Mouse (Mus musculus) intestine, embryonic 14.5 days (tissue): ENCODE data around the gene Ddx46. TPM values are rescaled to one million over a fixed set of nuclear protein-coding genes. Genes with fewer than 3 reads are reported as not detected.
A peak's percentile ranks its signal among the peaks of the same experiment; 100 is the strongest.

Experiments
- ATAC-seq: fragments of 200-750 bp; cut with Nextera tagmentation; replicated peaks from 2 replicates; pipeline ENCODE4 v1.8.0; 2017; ENCODE audit warnings: low read depth, moderate number of reproducible peaks, moderate TSS enrichment, moderate library complexity; ENCODE audit not compliant: low FRiP score, low TSS enrichment
- DNase-seq: peaks from one replicate; pipeline ENCODE4 v3.0.0-alpha.2; 2018; ENCODE audit warnings: low spot score
- H3K27ac ChIP-seq: fragments of 300-500 bp; sonication (generic); 2 replicates; pipeline ENCODE4 v1.5.1; 2014; ENCODE audit warnings: low read depth, mild to moderate bottlenecking, control low read depth
- H3K27me3 ChIP-seq: fragments of 300-500 bp; sonication (generic); replicated peaks from 2 replicates; pipeline ENCODE4 v1.6.1; 2014; ENCODE audit warnings: low read length, control low read depth; ENCODE audit not compliant: control insufficient read depth, insufficient read depth
- H3K36me3 ChIP-seq: fragments of 300-500 bp; sonication (generic); 2 replicates; pipeline ENCODE4 v1.6.1; 2014; ENCODE audit warnings: low read length, control low read depth; ENCODE audit not compliant: control insufficient read depth, insufficient read depth
- H3K4me1 ChIP-seq: fragments of 300-500 bp; sonication (generic); replicated peaks from 2 replicates; pipeline ENCODE4 v1.6.1; 2014; ENCODE audit warnings: low read length, control low read depth, mixed read lengths; ENCODE audit not compliant: control insufficient read depth, insufficient read depth
- H3K4me2 ChIP-seq: fragments of 300-500 bp; sonication (generic); 2 replicates; pipeline ENCODE4 v1.6.1; 2014; ENCODE audit warnings: low read length
- H3K4me3 ChIP-seq: fragments of 300-500 bp; sonication (generic); 2 replicates; pipeline ENCODE4 v1.5.1; 2014; ENCODE audit warnings: low read depth, low read length, control low read depth, mixed read lengths
- H3K9ac ChIP-seq: fragments of 300-500 bp; sonication (generic); 2 replicates; pipeline ENCODE4 v1.6.1; 2014; ENCODE audit warnings: mild to moderate bottlenecking, low read length
- H3K9me3 ChIP-seq: fragments of 300-500 bp; sonication (generic); 2 replicates; pipeline ENCODE4 v1.6.1; 2016; ENCODE audit warnings: low read length, control low read depth; ENCODE audit not compliant: control insufficient read depth
- WGBS: fragments of 180-500 bp; shearing (Covaris S2); extraction: QIAGEN DNeasy Blood & Tissue Kit; methylation state at CpG from one replicate; pipeline ENCODE4 v1.1.7; 2014; 5-methylcytosine and 5-hydroxymethylcytosine counted together
- polyA plus RNA-seq: library from polyadenylated mRNA; unstranded; fragments of >200 nt; fragmentation: Nextera tagmentation; extraction: Ambion mirVana; gene quantifications from 2 replicates; pipeline ENCODE4 v1.2.1, GENCODE M21; 2014

Gene Ddx46
- polyA plus RNA-seq, 1 experiment from 2014 or later = 40.9 TPM

- Histone ChIP-seq H3K27me3 (no peaks in the 10 kb centered on the region), H3K4me1 (peaks cover 6% of the 10 kb centered on the region; the same call in 1 of the 2 replicates), H3K4me3 (peak overlapping the region; percentile 85), H3K4me2 (peak overlapping the region; percentile 90), H3K27ac (no peak overlapping the region), H3K9me3 (no peaks in the 10 kb centered on the region), H3K9ac (peak overlapping the region; percentile 78), H3K36me3 (peaks cover 34% of the 10 kb centered on the region)
- 22% methylated on average over 9 of the region's 9 CpGs for WGBS
- ATAC-seq (0 out of 2 replicates have a peak, but pooled peaks have one; percentile 30), DNase-seq (no peak)
Observed at GRCm38 (mm10) chr13:55600657-55601056, 34.2 kb upstream of the Ddx46 start.

DNA sequence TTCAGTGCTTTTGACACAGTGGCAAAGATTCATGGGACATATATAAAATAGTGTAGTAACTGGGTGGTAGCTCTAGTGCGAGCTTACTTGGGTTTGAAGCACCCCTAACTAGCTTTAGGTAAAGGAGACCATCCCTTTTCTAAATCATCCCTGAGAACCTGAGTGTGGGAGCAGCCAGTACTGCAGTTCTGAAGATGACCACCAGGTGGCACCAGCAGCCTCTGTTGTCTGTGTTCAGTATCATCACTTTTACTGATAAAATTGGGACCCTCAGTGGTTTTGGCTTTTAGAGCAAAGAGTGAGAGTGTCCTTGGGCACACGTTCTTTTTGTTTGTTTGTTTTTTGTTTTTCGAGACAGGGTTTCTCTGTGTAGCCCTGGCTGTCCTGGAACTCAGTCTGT is 33.2 kb upstream of the Ddx46 start:
- DNase-seq = peak; percentile 97
- Histone ChIP-seq H3K27me3 (no peaks in the 10 kb centered on the region), H3K4me2 (no peak overlapping the region), H3K9me3 (no peaks in the 10 kb centered on the region), H3K36me3 (peaks cover 28% of the 10 kb centered on the region), H3K4me1 (peaks cover 6% of the 10 kb centered on the region; the same call in 1 of the 2 replicates), H3K4me3 (no peak overlapping the region), H3K9ac (no peak overlapping the region), H3K27ac (no peak overlapping the region)
- WGBS = 8% methylated on average over 3 of the region's 3 CpGs
- ATAC-seq = no peak

- no peak overlapping the region for H3K4me3 ChIP-seq
- H3K9me3 ChIP-seq = no peaks in the 10 kb centered on the region
- H3K4me2 ChIP-seq = no peak overlapping the region
- 97% methylated on average over 3 of the region's 3 CpGs for WGBS
- H3K9ac ChIP-seq = no peak overlapping the region
- DNase-seq (no peak), ATAC-seq (no peak)
- no peaks in the 10 kb centered on the region for H3K27me3 ChIP-seq
- peaks cover 6% of the 10 kb centered on the region; the same call in 1 of the 2 replicates for H3K4me1 ChIP-seq
- H3K36me3 ChIP-seq = peaks cover 36% of the 10 kb centered on the region
- H3K27ac ChIP-seq = no peak overlapping the region
Observed at GRCm38 (mm10) chr13:55604606-55605005, 30.2 kb upstream of the Ddx46 start.

- Histone ChIP-seq H3K4me2 (no peak overlapping the region), H3K4me3 (no peak overlapping the region), H3K27me3 (no peaks in the 10 kb centered on the region), H3K4me1 (no peaks in the 10 kb centered on the region), H3K9me3 (no peaks in the 10 kb centered on the region), H3K9ac (no peak overlapping the region), H3K27ac (no peak overlapping the region), H3K36me3 (peaks cover 43% of the 10 kb centered on the region)
- DNase-seq = no peak
- ATAC-seq = no peak
- WGBS = 77% methylated on average over 10 of the region's 10 CpGs
Observed at GRCm38 (mm10) chr13:55606899-55607623, 27.8 kb upstream of the Ddx46 start.

DNA sequence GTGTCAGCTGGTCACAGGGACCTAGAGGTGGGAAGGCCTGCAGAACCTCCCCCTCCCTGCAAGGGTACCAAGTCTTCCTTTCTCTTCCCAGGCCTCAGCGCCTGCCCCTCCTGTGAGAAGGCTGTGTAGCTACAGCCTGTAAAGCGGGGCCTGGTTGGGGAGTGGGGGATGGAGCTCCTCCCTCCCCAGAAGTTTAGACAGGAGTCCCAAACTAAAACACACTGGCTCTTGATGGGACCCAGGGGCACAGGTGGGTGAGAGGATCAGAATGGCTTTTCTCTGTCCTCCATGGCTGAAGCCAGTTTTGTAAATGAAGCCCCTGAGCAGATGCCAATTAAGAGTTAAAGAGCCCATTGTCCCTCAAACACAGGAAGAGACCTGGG is 27.2 kb upstream of the Ddx46 start:
- DNase-seq = no peak
- no peak overlapping the region for H3K4me3 ChIP-seq
- H3K27me3 ChIP-seq = no peaks in the 10 kb centered on the region
- no peak for ATAC-seq
- H3K27ac ChIP-seq = no peak overlapping the region
- no peaks in the 10 kb centered on the region for H3K4me1 ChIP-seq
- peaks cover 43% of the 10 kb centered on the region for H3K36me3 ChIP-seq
- no peak overlapping the region for H3K9ac ChIP-seq
- WGBS = 87% methylated on average over 2 of the region's 2 CpGs
- H3K9me3 ChIP-seq = no peaks in the 10 kb centered on the region
- H3K4me2 ChIP-seq = no peak overlapping the region

- ATAC-seq = no peak
- peaks cover 28% of the 10 kb centered on the region for H3K36me3 ChIP-seq
- H3K4me3 ChIP-seq = no peak overlapping the region
- H3K4me1 ChIP-seq = no peaks in the 10 kb centered on the region
- DNase-seq = no peak
- H3K27ac ChIP-seq = no peak overlapping the region
- H3K4me2 ChIP-seq = no peak overlapping the region
- no peak overlapping the region for H3K9ac ChIP-seq
- H3K27me3 ChIP-seq = no peaks in the 10 kb centered on the region
- 89% methylated on average over 7 of the region's 7 CpGs for WGBS
- no peaks in the 10 kb centered on the region for H3K9me3 ChIP-seq
Observed at GRCm38 (mm10) chr13:55611996-55612395, 22.8 kb upstream of the Ddx46 start.

- WGBS = 41% methylated on average over 5 of the region's 5 CpGs
Observed at GRCm38 (mm10) chr13:55613471-55613870, 21.4 kb upstream of the Ddx46 start.

DNA sequence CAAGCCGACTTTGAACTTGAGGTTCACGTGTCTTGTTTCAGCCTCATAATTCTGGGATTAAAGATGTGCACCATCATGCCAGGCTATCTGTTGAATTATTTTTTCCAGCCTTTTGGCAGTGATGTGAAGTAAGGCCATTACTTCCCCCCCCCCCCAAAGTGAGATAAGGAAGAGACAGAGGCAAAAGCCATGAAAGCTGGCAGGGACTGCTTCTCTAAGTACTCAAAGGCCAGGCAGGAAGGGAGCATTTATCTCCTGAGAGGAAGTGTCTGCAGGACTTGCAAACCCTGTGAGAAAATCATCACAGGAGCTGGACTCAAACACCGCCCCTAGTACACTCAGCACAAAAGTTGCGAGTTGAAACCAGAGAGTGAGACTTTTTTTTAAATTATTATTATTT is 15.5 kb upstream of the Ddx46 start:
- Histone ChIP-seq H3K9me3 (no peaks in the 10 kb centered on the region), H3K4me1 (peaks cover 14% of the 10 kb centered on the region), H3K4me3 (no peak overlapping the region), H3K4me2 (no peak overlapping the region), H3K36me3 (no peaks in the 10 kb centered on the region), H3K9ac (no peak overlapping the region), H3K27me3 (no peaks in the 10 kb centered on the region), H3K27ac (no peak overlapping the region)
- no peak for DNase-seq
- no peak for ATAC-seq
- 92% methylated on average over 4 of the region's 4 CpGs for WGBS

More at GRCm38 (mm10) chr13:55613471-55613870, 21.4 kb upstream of the Ddx46 start:
- ATAC-seq = no peak
- no peak overlapping the region for H3K4me3 ChIP-seq
- H3K9ac ChIP-seq = no peak overlapping the region
- H3K9me3 ChIP-seq = no peaks in the 10 kb centered on the region
- no peaks in the 10 kb centered on the region for H3K27me3 ChIP-seq
- peaks cover 19% of the 10 kb centered on the region for H3K36me3 ChIP-seq
- no peaks in the 10 kb centered on the region for H3K4me1 ChIP-seq
- no peak overlapping the region for H3K4me2 ChIP-seq
- no peak overlapping the region for H3K27ac ChIP-seq
- DNase-seq = no peak

DNA sequence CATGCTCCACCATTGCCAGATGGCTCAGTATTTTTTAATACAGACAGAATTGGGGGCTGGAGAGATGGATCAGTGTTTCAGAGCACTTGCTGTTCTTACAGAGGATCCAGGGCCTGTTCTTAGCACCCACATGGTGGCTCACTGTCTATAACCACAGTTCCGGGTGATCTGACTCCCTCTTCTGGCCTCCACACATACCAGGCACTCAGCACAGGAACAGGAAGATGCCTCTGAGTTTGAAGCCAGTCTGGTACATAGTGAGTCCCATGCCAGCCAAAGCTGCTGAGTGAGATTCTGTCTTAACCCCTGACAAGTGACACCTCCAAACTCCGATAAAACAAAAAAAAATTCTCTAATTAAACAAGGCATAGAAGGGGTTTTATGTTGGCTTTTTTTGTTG is 14.6 kb upstream of the Ddx46 start:
- H3K9ac ChIP-seq = no peak overlapping the region
- no peak overlapping the region for H3K27ac ChIP-seq
- DNase-seq (no peak), ATAC-seq (no peak)
- H3K36me3 ChIP-seq = peaks cover 7% of the 10 kb centered on the region
- WGBS = 75% methylated on average over 2 of the region's 2 CpGs
- H3K9me3 ChIP-seq = no peaks in the 10 kb centered on the region
- H3K27me3 ChIP-seq = no peaks in the 10 kb centered on the region
- H3K4me1 ChIP-seq = peaks cover 17% of the 10 kb centered on the region
- no peak overlapping the region for H3K4me2 ChIP-seq
- H3K4me3 ChIP-seq = no peak overlapping the region
